Mouse (Mus musculus) cerebellum, postnatal 4 days (tissue): ENCODE results near the gene Olfr365.

ENCODE experiments used
- DNase-seq, 2 experiments: peaks; one replicate each; pipeline ENCODE4 v3.0.0; 2022; ENCODE audit warnings: low spot score in 2 of 2, mixed read lengths in 1 of 2

Gene Olfr365

DNA sequence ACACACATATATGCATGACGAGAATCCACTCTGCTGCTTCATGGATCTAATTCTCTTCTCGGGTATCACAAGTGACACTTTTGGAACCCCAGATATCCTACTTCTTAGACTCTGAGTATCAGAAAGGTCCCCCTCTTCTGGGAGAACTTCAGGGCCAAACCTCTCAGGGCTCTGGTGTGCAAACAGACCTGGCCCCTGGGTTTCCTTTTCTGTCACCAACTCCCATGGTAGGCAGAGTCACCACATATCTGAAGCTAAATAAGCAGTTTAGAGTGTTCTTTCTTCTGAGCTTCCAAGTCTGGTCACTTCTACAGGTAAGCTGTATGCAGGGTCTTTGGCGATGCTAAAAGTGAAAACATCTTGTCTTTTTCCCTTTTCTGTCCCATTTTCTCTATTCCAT, at the start of gene Olfr365:
Gene Olfr365 (plus strand): TSS at position 301 of the 400 bp plus-strand sequence.
- no peak for DNase-seq

GRCm38 (mm10) chr2:37139022-37139421, 49.0 kb upstream of the Olfr365 start, which contains the start of gene Olfr364-ps1:
Olfr364-ps1 (plus strand) TSS chr2:37139322.
- DNase-seq, result no peak

GRCm38 (mm10) chr2:37211274-37211673, 23.3 kb downstream of the Olfr365 start, which contains the start of gene Olfr366:
Olfr366 (plus strand) TSS chr2:37211574.
- DNase-seq, result no peak
